Mouse (Mus musculus): ENCODE data around the gene Myh1.

The Myh1 gene

DNA sequence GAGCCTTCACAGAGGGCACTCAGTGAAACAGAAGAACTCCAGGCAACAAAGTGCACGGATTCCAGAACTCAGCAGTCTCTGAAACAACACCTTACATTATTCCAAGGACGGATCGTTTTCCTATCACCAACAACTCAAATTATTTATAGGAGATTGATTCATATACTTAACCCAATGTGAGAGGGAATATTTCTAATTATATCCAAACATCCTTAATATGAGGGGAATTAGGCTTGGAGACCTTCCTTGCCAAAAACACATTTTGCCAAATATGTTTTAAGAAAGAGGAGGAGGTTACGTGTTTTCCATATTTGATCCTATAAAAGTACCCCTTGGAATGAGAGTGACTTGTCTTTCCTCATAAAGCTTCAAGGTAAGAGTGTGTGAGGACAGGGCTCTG lies at the start of gene Myh1:
Gene Myh1, plus strand, starts transcription at position 301 of the 400 bp plus-strand sequence.
- DNase-seq, result no peak

DNA sequence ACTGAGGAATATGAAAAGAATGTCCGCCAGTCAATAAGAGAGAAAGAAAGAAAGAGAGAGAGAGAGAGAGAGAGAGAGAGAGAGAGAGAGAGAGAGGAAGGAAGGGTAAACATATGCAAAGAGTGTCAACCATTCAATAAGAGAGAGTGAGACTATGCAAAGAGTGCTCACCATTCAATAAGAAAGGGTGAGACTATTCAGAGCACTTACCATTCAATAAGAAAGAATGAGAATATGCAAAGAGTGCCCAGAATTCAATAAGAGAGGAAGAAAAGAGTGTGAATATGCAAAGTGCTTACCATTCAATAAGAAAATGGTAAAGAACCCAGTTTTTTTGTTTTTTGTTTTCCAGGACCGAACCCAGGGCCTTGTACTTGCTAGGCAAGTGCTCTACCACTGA lies 49.6 kb upstream of the Myh1 start:
- DNase-seq, result no peak

DNA sequence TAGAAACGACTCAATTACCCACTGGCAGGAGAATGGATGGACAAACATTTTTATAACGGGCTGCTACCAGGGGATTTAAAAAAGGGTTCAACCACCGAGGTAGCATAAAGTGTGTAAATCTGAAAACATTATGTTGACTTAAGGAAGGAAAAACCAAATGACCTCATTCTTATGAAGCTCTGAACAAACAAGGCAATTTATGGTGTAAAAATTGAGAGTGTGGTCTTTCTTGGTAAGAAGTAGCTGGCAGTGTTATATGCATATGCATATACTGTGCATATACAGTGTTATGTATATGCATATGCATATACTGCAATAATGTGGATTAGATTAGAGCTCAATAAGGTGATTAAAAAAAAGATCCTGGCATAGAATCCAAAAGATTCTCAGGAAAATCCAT lies 48.7 kb upstream of the Myh1 start:
- no peak for DNase-seq

DNA sequence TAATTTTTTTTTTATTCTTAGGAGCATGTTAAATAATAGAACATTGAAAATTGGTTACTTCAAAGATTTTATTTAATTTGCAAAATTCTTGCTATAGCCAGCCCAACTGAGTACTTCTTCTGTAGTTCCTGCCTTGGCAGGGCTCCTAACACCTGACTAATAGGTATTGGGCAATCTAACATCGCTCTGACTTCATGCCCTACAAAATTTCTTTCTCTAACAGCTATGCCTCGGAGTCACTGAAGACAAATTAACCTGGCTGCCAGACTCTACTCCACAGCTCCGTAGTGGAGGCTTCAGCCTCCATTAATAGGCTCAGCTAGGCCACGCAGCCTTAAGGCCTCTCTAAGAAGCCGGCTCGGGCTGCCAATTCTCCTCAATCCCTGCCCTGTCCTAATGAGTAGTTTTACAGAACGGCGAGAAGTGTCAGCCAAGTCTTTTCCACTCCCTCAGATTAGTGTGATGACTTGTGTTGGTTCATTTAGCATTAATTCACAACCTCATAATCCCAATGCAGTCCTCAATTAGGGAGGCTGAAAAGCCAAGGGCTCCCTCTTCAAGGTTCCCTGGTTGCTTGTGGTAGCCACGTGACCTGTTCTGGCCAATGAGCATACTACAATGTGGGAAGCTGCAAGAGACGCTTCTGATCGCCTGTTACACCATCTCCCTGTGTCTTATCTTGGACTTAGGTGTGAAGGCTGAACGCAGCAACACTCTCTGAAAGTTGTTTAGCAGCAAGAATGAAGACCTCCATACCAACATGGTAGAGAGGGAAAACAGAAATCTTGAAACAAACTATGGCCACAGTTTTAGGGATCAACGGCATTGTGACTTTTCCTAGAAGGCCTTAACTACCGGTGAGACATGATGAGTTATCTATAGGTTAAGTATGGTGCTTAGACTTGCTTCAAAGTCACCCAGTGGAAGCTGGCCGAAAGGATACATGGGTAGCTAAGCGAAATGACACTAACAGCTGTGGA lies 47.9 kb upstream of the Myh1 start:
- peak; percentile 21 for DNase-seq

DNA sequence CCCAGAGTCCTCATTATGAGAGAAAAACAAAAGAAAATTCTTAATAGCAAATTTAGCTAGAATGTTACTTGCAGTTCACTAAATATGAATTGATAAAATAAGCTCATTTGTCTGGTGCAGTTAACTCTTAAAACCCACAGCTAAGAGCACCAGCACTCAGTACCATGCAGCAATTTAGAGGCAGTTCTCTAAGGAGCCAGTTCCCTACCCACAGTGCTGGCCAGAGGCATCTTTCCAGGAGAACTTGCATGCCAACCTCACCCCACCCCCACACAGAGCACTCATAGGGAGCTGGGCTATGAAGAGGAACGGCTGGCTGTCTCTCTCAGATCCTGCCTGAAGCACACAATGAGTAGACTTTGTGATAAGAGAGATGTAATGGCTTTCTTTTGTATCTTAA lies 46.7 kb upstream of the Myh1 start:
- peak; percentile 16 for DNase-seq

DNA sequence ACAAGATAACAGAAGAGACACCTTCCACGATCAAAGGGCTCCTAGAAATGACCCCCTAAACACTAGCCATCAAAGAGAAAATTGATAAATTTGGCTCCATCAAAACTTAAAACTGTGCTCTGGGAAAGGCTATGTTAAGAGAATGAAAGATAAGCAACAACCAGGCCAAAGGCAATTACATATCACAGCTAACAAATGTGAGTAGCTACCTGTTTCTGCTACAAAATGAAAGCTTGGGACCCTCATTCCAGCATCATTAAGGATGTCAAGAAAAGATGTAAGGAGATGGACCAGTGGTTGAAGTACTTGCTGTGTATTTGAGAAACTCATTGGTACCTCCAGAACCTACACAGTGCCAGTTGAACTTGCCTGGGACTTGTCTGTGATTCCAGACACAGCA lies 46.0 kb upstream of the Myh1 start:
- DNase-seq, result no peak

DNA sequence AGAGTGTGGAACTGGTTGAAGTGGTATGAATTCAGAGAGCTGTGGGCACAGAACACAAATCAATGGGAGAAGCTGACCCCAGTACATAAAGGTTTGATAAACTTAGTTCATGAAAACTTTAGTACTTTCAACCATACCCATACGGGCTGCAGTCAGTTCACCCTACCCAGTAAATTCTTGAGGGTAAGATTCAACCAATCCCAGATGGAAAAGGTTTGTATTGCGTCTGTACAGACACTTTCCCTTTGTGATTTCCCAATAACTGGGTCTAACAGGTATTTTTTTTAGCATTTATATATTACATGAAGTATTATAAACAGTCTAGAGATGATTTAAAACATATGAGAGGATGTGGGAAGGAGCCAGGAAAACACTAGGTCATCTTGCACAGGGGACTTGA lies 44.2 kb upstream of the Myh1 start:
- no peak for DNase-seq

DNA sequence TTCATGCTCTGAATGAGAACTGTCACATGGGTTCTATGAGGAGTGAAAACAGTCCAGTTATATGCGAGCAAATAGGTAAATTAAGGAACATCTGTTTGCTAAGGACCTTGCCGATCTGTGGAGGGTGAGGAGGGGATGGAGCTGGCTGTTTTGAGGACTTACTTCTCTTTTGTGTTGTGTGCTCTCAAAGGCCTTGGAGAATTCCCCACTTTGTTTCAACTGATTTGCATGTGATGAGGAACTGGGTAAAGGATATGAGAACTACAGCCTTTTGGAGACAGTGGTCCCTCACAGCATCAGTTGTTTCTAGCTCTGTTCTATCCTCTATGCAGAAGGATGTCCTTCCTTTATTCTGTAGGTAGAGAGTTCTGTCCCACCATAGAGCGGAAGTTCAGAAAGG lies 39.7 kb upstream of the Myh1 start:
- no peak for DNase-seq

DNA sequence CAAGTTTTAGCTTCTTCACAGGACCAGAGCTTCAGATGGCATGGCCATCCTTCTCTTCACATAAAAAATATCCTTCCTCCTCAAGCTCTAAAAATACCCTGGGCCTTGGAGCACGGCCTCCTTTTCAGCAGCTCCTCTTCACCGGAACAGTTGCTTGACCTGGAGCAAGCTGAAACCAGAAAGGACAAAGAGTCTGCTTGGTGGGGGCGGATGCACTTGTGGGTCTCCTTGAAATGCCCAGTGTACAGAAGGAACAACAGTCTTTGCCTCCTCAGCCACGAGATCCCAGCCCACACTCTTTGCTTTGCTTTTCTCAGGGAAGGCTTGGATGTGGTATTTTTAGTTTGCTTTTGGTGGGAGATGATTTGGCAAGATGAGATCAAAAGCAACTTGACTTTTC lies 36.2 kb upstream of the Myh1 start:
- no peak for DNase-seq

DNA sequence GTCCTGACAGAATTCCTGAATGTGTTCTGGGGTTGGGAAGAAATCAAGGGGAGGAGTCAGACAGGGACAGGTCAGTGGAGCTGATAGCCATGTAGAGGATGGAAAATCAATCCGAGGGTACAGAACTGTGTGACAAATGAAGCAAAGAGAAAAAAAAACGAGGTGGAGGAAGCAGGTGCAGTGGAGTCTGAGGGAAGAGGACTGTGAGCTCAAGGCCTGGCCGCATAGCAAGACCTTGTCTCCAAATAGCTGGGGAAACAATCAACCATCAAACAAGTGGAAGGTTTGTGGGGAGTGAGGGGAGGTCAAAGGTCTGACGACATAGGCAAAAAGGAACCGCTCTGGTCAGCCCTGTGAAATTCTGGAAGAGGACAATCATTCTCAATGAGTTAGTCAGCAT lies 35.0 kb upstream of the Myh1 start:
- no peak for DNase-seq

DNA sequence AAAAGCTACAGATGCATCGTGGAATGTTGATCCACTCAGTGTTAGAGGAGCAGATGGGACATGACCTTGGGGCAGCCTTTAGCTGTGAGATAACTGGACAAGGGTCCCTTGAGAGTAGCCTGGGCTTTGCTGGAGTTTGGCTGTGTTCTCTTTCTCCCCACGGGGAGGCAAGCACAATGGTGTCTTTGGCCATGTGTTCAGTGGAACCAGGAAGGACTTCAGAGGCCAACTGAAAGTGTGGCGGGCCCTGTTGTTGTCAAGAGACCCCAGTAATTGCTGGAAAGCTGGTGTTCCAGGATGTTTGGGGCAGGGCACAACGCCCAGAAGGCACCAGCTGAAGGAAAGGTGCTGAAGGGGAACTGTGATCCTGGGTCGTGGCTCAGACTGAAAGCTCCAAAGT lies 30.6 kb upstream of the Myh1 start:
- no peak for DNase-seq

DNA sequence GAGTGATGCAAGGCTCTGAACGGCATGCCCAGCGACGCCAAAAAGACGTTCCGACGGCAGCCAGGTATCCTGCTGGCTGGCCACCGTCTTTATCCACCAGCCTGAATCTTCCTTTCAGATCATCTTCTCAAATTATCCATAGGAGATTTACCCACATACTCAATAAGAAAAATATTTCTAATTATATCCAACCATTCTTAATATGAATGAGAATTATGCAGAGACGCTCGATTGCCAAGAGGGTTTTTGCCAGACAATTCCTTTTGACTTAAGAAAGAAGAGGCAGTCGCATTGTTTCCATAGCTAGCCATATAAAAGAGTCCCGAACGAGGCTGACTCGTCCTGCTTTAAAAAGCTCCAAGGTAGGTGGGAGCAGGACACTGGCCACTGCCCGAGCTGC lies 29.1 kb upstream of the Myh1 start, which contains the start of gene Myh2:
Gene Myh2, plus strand, starts transcription at position 301 of the 400 bp plus-strand sequence.
- DNase-seq, result no peak

DNA sequence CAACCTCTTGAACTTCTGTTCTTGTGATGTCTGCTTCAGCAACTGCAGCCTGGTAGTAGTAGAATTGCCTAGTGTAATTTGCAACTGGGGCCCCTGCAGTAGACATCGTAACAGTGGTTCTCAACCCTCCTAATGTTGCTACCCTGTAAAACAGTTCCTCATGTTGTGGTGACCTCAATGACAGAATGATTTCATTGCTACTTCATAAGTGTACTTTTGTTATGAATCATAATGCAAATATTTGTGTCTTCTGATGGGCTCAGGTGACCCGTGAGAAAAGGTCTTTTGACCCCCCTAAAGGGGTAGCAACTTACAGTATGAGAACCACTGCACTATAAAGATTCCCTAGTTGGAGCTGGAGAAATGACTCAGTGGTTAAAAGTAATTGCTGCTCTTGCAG lies 27.4 kb upstream of the Myh1 start:
- no peak for DNase-seq

DNA sequence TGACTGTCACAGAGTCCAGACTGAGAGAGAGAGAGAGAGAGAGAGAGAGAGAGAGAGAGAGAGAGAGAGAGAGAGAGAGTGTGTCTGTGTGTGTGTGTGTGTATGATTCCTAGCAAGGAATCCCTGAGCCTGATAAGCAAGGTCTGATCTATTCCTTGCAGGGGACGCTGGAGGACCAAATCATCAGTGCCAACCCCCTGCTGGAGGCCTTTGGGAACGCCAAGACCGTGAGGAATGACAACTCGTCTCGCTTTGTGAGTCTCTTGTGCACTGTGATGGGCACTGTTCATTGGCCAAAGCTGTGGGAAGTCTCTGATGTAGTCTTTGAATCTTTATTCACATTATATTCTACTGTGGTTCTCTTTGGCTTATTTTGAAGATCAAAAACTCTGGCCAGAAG lies 23.5 kb upstream of the Myh1 start:
- no peak for DNase-seq

DNA sequence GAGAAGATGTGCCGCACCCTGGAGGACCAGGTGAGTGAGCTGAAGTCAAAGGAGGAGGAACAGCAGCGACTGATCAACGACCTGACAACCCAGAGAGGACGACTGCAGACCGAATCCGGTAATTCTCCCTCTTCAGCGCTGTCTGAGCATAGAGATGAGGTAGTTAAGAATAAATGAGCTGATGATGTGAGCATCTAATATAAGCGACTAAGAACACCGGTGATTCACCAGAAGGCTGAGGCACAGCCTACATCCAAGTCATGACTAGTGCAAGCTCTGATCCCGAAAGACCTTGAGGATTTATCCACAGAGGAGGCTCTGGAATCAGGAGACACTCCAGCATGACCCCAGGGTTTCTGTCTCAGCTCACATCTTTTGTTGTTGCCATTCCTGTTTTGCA lies 9.5 kb upstream of the Myh1 start:
- no peak for DNase-seq

DNA sequence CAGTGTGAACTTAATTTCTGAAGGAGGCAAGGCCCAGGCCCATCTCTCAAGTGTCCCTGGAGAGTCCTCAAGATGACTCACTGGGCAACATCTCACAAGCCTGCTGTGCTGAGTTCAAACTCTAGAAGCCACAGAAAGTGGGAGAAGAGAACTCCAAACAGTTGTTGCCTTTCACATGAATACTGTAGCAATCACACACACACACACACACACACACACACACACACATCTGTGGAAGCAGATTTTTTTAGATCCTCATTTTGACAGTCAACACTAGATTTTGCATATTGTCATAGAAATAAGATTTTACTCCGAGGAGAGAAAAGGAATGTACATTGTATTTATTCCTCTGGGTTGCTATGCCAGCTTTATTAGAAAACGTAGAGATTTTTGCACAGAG lies 9.0 kb upstream of the Myh1 start:
- no peak for DNase-seq

DNA sequence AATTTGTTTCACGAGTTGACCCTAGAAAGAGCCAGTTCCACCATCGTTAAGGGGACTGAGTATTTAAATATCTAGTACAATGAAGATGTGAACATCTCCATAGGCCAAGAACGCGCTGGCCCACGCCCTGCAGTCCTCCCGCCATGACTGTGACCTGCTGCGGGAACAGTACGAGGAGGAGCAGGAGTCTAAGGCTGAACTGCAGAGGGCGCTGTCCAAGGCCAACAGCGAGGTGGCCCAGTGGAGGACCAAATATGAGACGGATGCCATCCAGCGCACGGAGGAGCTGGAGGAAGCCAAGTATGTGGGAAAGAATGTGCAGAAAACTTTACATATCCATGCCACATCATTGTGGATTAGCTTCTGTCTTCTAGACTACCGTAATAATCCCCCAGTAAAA lies 8.4 kb upstream of the Myh1 start:
- no peak for DNase-seq

DNA sequence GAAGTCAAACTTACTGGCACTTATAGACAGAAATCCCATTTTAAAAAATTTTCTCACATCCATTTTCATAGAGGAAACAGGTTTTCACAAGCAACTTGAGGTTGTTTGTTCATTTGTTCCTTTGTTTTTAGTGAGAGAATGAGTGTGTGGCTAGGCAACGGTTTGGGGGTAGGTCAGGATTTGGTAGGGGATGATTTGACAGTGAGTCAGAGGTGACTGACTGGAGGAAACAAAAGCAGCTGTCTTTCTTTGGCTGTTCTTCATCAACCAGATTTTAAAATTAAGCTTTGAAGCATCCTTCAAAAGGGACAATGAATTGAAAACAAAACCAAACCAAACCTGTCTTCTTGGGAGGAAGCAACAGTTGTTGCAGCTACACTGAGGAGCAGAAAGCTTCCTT lies 531 bp upstream of the Myh1 start:
- no peak for DNase-seq

DNA sequence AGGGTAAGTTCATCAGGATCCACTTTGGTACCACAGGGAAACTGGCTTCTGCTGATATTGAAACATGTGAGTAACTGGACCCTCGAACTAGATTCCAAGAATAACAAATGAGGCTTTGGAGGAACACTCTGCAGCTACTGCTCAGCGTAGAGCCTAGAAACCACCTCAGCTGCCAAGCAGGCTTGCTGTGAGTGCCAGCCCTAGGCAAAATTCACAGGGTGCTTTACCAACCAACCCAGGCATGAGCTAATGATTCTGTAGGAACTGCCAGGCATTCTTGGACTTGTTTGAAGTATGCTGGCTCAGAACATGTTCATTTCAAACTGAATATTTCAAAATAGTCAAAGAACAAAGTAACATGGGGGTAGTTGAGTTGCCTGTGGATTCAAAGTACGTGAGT lies 4.9 kb downstream of the Myh1 start:
- no peak for DNase-seq

DNA sequence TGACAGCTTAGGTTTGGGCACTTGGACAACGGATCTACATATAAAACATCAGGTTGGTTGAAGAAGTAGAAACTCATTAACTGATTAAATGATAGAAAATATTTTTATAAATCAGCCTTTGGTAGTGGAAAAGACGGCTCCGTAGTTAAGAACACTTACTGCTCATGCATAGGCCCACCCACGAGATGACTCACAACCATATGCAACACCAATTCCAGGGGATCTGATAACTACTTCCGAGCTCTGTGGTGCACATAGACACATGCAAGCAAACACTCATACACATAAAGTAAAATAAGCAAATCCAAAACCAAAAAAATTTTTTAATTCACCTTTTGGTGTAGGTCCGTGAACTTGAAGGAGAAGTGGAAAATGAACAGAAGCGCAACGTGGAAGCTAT lies 22.0 kb downstream of the Myh1 start:
- no peak for DNase-seq

DNA sequence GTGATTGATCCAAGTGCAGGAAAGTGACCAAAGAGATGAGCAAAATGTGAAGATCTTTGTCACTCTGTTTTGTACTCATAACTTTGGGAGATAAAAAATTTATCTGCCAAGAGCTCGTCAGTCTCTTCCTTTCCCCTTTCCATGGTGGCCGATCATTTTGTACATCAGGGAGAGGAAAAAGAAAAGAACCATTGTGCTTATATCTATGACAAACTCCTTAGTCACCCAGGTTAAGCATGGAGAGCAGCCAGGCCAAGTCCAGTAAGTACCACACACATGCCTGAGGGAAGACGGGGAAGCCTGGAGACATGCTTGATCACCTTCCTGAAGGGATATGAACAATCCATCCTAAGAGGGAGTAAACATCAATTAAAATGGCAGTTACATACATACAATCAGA lies 24.6 kb downstream of the Myh1 start:
- no peak for DNase-seq

DNA sequence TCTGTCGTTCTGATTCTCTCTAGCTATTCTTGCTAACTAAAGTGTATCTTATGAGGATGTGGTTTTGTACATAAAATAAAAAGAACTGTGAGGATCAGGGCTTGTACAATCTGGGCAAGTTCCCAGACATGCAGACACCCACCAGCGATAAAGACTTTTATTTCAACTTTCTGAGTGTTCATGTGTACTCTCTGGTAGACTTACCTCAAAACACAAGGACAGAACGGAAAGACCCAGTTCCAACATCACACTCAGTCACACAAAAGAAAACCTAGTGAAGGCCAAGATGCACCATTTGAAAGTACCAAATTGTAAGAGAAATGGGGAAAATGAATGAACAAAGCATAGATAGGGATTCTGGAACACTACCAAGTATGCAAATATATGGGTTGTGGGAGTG lies 28.9 kb downstream of the Myh1 start:
- no peak for DNase-seq

DNA sequence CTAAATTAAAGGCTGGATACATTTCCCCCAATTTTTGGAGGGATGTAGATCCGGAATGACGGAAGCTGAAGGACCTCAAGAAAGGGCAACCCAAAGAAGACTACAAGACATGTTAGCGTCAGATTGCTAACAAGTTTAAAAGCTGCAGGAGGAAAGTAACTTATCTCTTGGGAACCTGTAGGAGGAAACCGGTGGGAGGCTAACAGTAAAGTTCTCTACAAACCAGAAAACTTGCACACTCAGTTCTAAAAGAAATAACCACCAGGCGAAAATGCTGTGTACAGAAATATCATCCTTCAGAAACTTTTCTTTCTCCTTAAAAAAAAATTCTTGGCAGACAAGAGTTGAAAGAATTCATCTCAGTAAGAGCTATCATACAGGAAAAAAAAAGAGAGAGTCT lies 29.3 kb downstream of the Myh1 start:
- DNase-seq, result no peak

DNA sequence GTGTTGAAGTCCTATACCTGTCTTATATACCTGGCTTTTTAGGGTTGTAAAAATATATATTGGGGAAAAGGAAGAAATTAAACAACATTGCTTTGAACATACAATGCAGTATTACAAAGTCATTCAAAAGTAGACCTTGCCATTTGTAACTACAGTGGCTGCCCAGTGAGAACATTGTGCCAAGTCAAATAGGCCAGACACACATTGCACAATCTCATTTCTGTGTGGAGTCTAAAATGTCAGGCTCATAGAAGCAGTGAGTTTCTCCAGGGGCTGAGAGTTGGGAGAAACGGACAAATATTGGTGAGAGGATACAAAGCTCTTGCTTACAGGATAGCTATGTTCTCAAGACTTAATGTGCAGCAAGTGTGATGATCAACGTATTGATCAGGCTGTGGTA lies 30.1 kb downstream of the Myh1 start:
- peak; percentile 79 for DNase-seq

Data from lung, postnatal 36 days (tissue).